Mouse (Mus musculus): ENCODE measurements at regions not wholly inside any gene's neighbourhood (a gene's known extent, or its start where the extent isn't known, plus 50 kb on each side); places are given as distances from the start of the nearest gene placed in this dataset.

DNA sequence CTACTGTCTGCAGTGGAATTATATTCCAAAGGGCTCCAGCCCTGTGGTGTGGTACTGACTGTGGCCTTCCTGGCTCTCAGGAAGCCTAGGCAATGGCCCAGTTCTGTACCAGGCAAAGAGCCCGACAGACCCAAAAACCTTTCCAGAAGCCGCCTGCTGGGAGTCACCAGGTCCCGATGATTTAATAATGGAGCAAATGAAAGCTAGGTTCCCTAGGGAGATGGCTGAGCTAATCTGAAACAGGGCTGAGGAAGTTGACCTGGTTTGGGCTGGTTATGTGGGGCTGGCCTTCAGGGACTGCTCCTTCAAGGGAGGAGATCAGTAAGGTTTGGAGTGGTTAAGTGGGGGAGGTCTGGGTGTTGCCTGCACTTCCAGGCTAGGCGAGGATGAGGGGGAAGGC is 298.1 kb downstream of the Matn1 start:
- H3K27ac ChIP-seq (replicated peaks; ENCODE audit: low read depth, low read length), result no peak overlapping the region
- H3K9ac ChIP-seq (ENCODE audit: low read depth, low read length, severe bottlenecking), result no peak overlapping the region
- DNase-seq (ENCODE audit: low spot score) (no peak), ATAC-seq (ENCODE audit: low FRiP score, low read depth) (no peak)
- no peaks in the 10 kb centered on the region for H3K27me3 ChIP-seq (ENCODE audit: control insufficient read depth, insufficient read depth, low read length)
- no peaks in the 10 kb centered on the region for H3K36me3 ChIP-seq (ENCODE audit: control insufficient read depth, insufficient read depth, low read length)
- H3K9me3 ChIP-seq (ENCODE audit: control insufficient read depth, low read length), result no peaks in the 10 kb centered on the region
- 64% methylated on average over 4 of the region's 4 CpGs for WGBS
- no peak overlapping the region for H3K4me3 ChIP-seq (replicated peaks; ENCODE audit: low read length)
- peaks cover 3% of the 10 kb centered on the region; the same call in 1 of the 2 replicates for H3K4me1 ChIP-seq (ENCODE audit: control insufficient read depth, insufficient read depth, low read length)
- H3K4me2 ChIP-seq (replicated peaks; ENCODE audit: low read depth, low read length, severe bottlenecking), result no peak overlapping the region
- TF ChIP-seq POLR2A (IDR thresholded peaks at IDR 0.05; ENCODE audit: borderline replicate concordance, extremely low read depth, insufficient read depth, insufficient read length), result no peak

DNA sequence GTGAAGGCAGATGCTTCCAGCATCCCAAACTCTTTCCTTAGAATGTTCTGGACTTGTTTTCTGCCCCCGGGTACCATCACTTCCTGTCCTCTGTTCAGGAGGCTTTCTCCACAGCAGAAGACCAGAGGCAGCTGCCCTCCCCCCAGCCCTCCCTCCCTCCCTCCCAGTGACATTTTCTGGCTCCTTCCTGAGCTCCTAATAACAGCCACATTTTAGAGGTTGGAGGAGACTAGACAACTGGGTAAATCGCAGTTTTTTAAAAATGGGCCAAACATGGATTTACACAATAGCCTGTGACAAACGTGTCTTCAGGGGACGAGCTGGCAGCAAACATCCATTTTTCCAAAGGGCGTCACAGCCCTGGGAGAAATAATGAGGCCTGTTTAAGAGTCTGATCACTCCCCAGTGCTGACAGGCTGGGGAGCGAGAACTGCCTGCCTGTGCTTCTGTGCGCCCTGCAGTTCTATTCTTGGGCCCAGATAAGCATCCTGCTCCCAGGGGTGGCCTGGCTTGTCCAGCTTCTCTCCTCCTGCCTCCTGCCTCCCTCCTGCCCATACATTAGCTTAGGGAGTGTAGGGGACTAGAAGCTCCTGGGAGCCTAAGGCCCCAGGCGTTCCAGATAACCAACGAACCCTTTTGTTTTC is 299.7 kb downstream of the Matn1 start:
- no peak overlapping the region for H3K27ac ChIP-seq (replicated peaks; ENCODE audit: low read depth, low read length)
- no peak overlapping the region for H3K9ac ChIP-seq (ENCODE audit: low read depth, low read length, severe bottlenecking)
- no peak for DNase-seq (ENCODE audit: low spot score)

DNA sequence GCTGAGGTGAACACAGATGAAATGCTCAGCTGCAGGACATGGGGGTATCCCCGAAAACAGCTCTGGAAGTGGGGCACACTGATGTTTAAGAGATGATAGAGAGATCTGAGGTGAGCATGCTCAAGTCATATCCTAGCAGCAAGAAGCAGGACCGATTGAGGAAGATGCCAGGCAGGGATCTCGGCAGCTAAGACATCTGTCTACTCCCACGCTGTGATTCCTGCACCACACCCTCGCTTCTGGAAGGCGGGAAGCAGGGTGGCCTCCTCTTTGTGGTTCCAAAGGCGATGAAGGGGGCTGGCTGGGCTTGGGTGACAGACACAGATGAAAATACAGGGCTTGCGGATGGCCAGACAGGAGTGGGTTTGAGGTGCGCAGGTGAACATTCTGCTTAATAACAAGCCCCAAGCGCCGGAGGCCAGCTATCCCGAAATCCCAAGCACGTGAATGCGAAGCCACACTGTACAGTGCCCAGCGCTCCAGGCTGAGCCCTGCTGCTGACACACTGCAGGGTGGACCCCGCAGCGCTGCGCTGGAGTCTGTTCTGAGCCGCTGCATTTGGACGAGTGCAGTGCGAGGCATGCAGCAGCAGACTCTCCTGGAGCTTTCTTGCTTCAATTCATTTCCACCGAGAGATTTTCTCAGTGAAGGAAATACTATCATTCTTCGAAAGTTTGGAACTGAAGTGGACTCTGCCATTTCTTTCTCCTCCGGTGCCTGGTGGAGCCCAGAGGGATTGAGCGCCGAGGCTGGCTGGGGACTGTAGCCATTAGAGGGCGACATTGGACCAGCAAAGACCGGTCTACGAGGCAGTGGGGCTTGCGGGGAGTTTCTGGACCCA is 308.6 kb downstream of the Matn1 start:
- 16% methylated on average over 30 of the region's 30 CpGs for WGBS

More for the DNA sequence above, 299.7 kb downstream of the Matn1 start:
- H3K4me1 ChIP-seq (ENCODE audit: control insufficient read depth, insufficient read depth, low read length), result peaks cover 3% of the 10 kb centered on the region; the same call in 1 of the 2 replicates
- TF ChIP-seq POLR2A (IDR thresholded peaks at IDR 0.05; ENCODE audit: borderline replicate concordance, extremely low read depth, insufficient read depth, insufficient read length), result no peak
- no peak for ATAC-seq (ENCODE audit: low FRiP score, low read depth)
- 39% methylated on average over 9 of the region's 9 CpGs for WGBS
- H3K4me2 ChIP-seq (replicated peaks; ENCODE audit: low read depth, low read length, severe bottlenecking), result no peak overlapping the region
- no peak overlapping the region for H3K4me3 ChIP-seq (replicated peaks; ENCODE audit: low read length)
- H3K9me3 ChIP-seq (ENCODE audit: control insufficient read depth, low read length), result no peaks in the 10 kb centered on the region
- H3K36me3 ChIP-seq (ENCODE audit: control insufficient read depth, insufficient read depth, low read length), result no peaks in the 10 kb centered on the region
- no peaks in the 10 kb centered on the region for H3K27me3 ChIP-seq (ENCODE audit: control insufficient read depth, insufficient read depth, low read length)

DNA sequence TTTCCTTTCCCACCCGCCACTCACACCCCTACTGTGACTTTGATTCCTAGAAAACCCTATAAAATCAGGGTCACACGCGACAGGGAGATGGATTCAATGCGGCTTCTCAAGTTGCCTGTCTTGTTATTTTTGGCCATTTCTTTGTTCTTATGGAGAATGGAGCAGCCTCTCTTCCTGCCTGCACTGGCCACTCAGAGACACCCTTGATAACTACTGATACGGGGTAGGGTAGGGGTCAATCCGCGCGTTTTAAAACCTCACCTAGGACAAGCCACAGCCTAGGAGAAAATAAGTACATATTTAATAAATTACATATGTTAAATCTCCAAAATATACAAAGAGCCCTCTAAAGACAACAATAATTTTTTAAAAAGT is 309.2 kb downstream of the Matn1 start:
- Histone ChIP-seq H3K9me3 (ENCODE audit: control insufficient read depth, low read length) (no peaks in the 10 kb centered on the region), H3K4me3 (replicated peaks; ENCODE audit: low read length) (peak overlapping the region; percentile 14; the same call in 1 of the 2 replicates), H3K4me2 (replicated peaks; ENCODE audit: low read depth, low read length, severe bottlenecking) (peak overlapping the region; percentile 47), H3K36me3 (ENCODE audit: control insufficient read depth, insufficient read depth, low read length) (no peaks in the 10 kb centered on the region), H3K27me3 (ENCODE audit: control insufficient read depth, insufficient read depth, low read length) (no peaks in the 10 kb centered on the region), H3K4me1 (ENCODE audit: control insufficient read depth, insufficient read depth, low read length) (peaks cover 5% of the 10 kb centered on the region; the same call in 1 of the 2 replicates), H3K9ac (ENCODE audit: low read depth, low read length, severe bottlenecking) (no peak overlapping the region), H3K27ac (replicated peaks; ENCODE audit: low read depth, low read length) (no peak overlapping the region)
- no peak for TF ChIP-seq POLR2A (IDR thresholded peaks at IDR 0.05; ENCODE audit: borderline replicate concordance, extremely low read depth, insufficient read depth, insufficient read length)
- DNase-seq (ENCODE audit: low spot score) (no peak), ATAC-seq (ENCODE audit: low FRiP score, low read depth) (peak; percentile 13; the same call in 1 of the 2 replicates)
- 4% methylated on average over 8 of the region's 8 CpGs for WGBS

More for the DNA sequence above, 308.6 kb downstream of the Matn1 start:
- TF ChIP-seq POLR2A (IDR thresholded peaks at IDR 0.05; ENCODE audit: borderline replicate concordance, extremely low read depth, insufficient read depth, insufficient read length), result no peak
- peak; percentile 83 for ATAC-seq (ENCODE audit: low FRiP score, low read depth)
- peak overlapping the region; percentile 29; the same call in 1 of the 2 replicates for H3K9ac ChIP-seq (ENCODE audit: low read depth, low read length, severe bottlenecking)
- H3K36me3 ChIP-seq (ENCODE audit: control insufficient read depth, insufficient read depth, low read length), result no peaks in the 10 kb centered on the region
- peak overlapping the region; percentile 14 for H3K4me3 ChIP-seq (replicated peaks; ENCODE audit: low read length)
- DNase-seq (ENCODE audit: low spot score), result peak; percentile 80
- peaks cover 5% of the 10 kb centered on the region; the same call in 1 of the 2 replicates for H3K4me1 ChIP-seq (ENCODE audit: control insufficient read depth, insufficient read depth, low read length)
- H3K27ac ChIP-seq (replicated peaks; ENCODE audit: low read depth, low read length), result no peak overlapping the region
- peak overlapping the region; percentile 47 for H3K4me2 ChIP-seq (replicated peaks; ENCODE audit: low read depth, low read length, severe bottlenecking)
- H3K27me3 ChIP-seq (ENCODE audit: control insufficient read depth, insufficient read depth, low read length), result no peaks in the 10 kb centered on the region
- no peaks in the 10 kb centered on the region for H3K9me3 ChIP-seq (ENCODE audit: control insufficient read depth, low read length)

DNA sequence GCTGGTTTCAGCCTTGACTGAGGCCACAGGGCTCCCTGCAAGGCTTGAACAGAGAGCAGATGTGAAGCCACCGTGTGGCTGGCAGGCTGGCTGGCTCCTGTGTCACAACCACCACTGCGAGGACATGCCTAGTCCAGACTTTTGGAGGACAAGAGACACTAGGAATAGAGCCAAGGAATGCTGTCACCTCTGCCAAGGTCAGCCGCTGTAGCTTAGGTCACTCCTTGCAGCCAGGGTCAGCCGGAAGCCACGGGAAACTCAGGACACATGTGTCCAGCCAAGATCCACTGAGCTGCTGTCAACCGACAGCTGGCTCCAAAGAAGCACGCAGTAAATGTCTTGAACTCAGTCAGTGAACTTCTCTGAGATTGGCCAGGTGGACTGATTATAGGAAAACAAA is 310.1 kb downstream of the Matn1 start:
- WGBS, result 58% methylated on average over 7 of the region's 7 CpGs
- Histone ChIP-seq H3K9ac (ENCODE audit: low read depth, low read length, severe bottlenecking) (no peak overlapping the region), H3K27ac (replicated peaks; ENCODE audit: low read depth, low read length) (no peak overlapping the region), H3K27me3 (ENCODE audit: control insufficient read depth, insufficient read depth, low read length) (no peaks in the 10 kb centered on the region), H3K4me2 (replicated peaks; ENCODE audit: low read depth, low read length, severe bottlenecking) (no peak overlapping the region), H3K4me1 (ENCODE audit: control insufficient read depth, insufficient read depth, low read length) (peaks cover 5% of the 10 kb centered on the region; the same call in 1 of the 2 replicates), H3K9me3 (ENCODE audit: control insufficient read depth, low read length) (no peaks in the 10 kb centered on the region), H3K36me3 (ENCODE audit: control insufficient read depth, insufficient read depth, low read length) (no peaks in the 10 kb centered on the region), H3K4me3 (replicated peaks; ENCODE audit: low read length) (no peak overlapping the region)
- ATAC-seq (ENCODE audit: low FRiP score, low read depth) (no peak), DNase-seq (ENCODE audit: low spot score) (no peak)
- no peak for TF ChIP-seq POLR2A (IDR thresholded peaks at IDR 0.05; ENCODE audit: borderline replicate concordance, extremely low read depth, insufficient read depth, insufficient read length)
